Mouse (Mus musculus) megakaryocyte, embryonic 14.5 days (primary cell): ENCODE results near the gene Mul1.

Experiments used
- FLI1 ChIP-seq: IDR thresholded peaks from 2 replicates; pipeline ENCODE4 v1.6.1; 2012; ENCODE audit warnings: low read length, inconsistent platforms, mixed read lengths
- GATA1 ChIP-seq: IDR thresholded peaks from 3 replicates; pipeline ENCODE4 v1.6.1; 2012; ENCODE audit warnings: mixed read lengths, low read length, inconsistent platforms, borderline replicate concordance

GRCm38 (mm10) chr4:138416414-138416813, 18.1 kb upstream of the Mul1 start:
- TF ChIP-seq GATA1 (no peak), FLI1 (no peak)
